Mouse (Mus musculus) hindlimb bud, embryonic 11.5 days (tissue): ENCODE measurements around the gene Olfr810.

Experiments
- DNase-seq: peaks from one replicate; pipeline ENCODE4 v3.0.0-alpha.2; 2012; ENCODE audit warnings: low read depth, low spot score; ENCODE audit errors: extremely low spot score

The Olfr810 gene

GRCm38 (mm10) chr10:129794817-129795216 is at the start of gene Olfr810:
TSS of gene Olfr810 (minus strand) at chr10:129794917.
- no peak for DNase-seq

GRCm38 (mm10) chr10:129804296-129804695 is 9.6 kb upstream of the Olfr810 start, which contains the start of gene Olfr811:
TSS of gene Olfr811 (minus strand) at chr10:129804396.
- DNase-seq, result no peak

- DNase-seq, result no peak
These were observed 16.6 kb downstream of the Olfr810 start for GRCm38 (mm10) chr10:129778123-129778522.

DNA sequence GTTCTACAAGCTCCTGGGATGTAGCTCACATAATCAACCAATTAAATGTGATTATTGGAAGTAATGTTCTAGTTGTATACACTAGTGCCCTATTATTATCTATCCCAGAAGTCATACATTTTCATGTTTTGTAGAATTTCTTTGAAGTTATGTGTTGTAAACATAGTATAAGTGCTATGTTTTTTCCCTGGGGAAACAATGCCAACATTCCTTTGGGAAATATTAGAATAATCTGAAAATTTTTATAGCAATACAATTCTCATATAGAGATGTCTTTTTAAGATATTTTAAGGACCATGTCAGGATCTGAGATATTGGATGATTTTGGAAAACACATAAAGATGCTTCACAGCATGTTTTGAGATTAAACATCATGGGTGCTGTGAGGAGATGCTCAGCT is 20.4 kb downstream of the Olfr810 start, which contains the start of gene Olfr809:
Gene Olfr809, plus strand, starts transcription at position 301 of the 400 bp plus-strand sequence.
- no peak for DNase-seq

- no peak for DNase-seq
These were observed 29.5 kb downstream of the Olfr810 start, which contains the start of gene Olfr808 for GRCm38 (mm10) chr10:129765182-129765581. TSS of gene Olfr808 (plus strand) at chr10:129765482.

GRCm38 (mm10) chr10:129757693-129758092 is 37.0 kb downstream of the Olfr810 start, which contains the start of gene Olfr807:
TSS of gene Olfr807 (minus strand) at chr10:129757793.
- no peak for DNase-seq

DNA sequence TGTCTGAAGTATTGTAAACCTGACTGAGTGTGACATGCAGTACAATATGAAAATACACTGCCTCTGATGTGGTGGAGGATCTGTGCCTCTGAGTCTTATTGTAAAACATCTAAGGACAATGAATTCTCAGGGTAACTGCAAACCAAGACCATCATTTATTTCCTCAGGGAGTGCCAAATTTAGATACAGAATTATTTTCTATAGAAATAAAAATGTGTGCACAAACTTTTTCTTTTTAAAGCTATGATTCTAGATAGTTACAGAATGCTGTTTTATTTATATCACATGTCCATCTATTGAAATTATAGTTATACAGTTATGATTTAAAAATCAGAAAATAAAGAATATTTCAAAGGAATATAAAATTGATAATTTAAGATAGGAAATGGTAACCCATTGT is 52.9 kb downstream of the Olfr810 start, which contains the start of gene Olfr806:
Gene Olfr806, minus strand, starts transcription at position 101 of the 400 bp plus-strand sequence.
- no peak for DNase-seq
